Mouse (Mus musculus): Measurements from ENCODE around the gene Snrpa. TPM values are rescaled to one million over a fixed set of nuclear protein-coding genes. Genes with fewer than 3 reads are reported as not detected.

Gene Snrpa
- polyA plus RNA-seq, 1 experiment from 2014 or later, result 150 TPM

DNA sequence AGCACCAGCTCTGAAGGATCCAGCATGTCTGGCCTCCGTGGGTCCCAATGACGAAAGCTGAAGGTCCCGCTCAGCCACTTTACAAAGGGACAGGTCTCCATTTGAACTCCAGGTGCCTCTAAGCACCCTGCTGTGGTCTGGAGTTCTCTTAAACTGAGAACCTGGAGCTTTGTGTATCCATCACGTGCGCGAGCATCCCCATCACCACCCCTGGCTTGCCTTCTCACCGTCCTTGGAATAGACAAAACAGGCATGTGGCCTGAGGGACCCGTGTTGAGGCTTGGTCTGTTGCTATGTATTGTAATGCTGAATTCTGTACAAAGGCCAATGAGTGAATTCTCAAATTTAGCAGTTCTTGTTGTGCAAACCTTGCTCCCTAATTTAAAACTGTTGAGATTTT is 2.7 kb upstream of the Snrpa start:
- H3K36me3 ChIP-seq (ENCODE audit: control insufficient read depth, insufficient read depth, low read length), result peaks cover 53% of the 10 kb centered on the region
- H3K27me3 ChIP-seq (ENCODE audit: control insufficient read depth, insufficient read depth, low read length), result no peaks in the 10 kb centered on the region
- H3K4me1 ChIP-seq (ENCODE audit: control insufficient read depth in 2 of 2, insufficient read depth in 2 of 2, low read length in 2 of 2), result peaks cover 4 to 10% of the 10 kb centered on the region in 2 experiments
- H3K9ac ChIP-seq (ENCODE audit: low read length), result no peak overlapping the region
- no peak overlapping the region for H3K4me2 ChIP-seq (ENCODE audit: low read length)
- no peak overlapping the region for H3K27ac ChIP-seq (replicated peaks in 1 of 2; ENCODE audit: control insufficient read depth in 1 of 2, insufficient read depth in 1 of 2, low read depth in 2 of 2, low read length in 2 of 2)
- H3K4me3 ChIP-seq (ENCODE audit: control insufficient read depth in 1 of 2, insufficient read depth in 1 of 2, low read depth in 1 of 2, low read length in 2 of 2), result no peak overlapping the region
- WGBS, result 90% methylated on average over 8 of the region's 8 CpGs
- no peaks in the 10 kb centered on the region for H3K9me3 ChIP-seq (ENCODE audit: control insufficient read depth, low read length)
- no peak for ATAC-seq (ENCODE audit: insufficient number of reproducible peaks, insufficient read depth, low FRiP score, low read depth)

DNA sequence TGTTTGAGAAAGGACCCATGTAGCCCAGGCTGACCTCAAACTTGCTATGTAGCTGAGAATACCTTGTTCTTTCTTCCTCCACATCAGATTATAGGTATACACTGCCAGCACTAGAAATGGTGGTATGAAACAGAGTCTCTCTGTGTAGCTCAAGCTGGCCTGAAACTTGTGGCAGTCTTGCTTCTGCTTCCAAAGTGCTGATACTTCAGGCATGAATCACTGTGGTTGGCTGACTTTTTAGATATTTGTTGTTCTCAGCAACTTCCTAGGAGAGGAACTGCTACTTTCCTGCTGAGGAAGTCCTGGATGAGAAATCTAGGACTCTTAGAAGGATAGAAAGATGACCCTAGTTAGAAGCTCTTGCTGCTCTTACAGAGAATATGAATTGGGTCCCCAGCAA is 2.3 kb upstream of the Snrpa start:
- peaks cover 53% of the 10 kb centered on the region for H3K36me3 ChIP-seq (ENCODE audit: control insufficient read depth, insufficient read depth, low read length)
- no peak overlapping the region for H3K27ac ChIP-seq (replicated peaks in 1 of 2; ENCODE audit: control insufficient read depth in 1 of 2, insufficient read depth in 1 of 2, low read depth in 2 of 2, low read length in 2 of 2)
- H3K9me3 ChIP-seq (ENCODE audit: control insufficient read depth, low read length), result no peaks in the 10 kb centered on the region
- H3K4me2 ChIP-seq (ENCODE audit: low read length), result no peak overlapping the region
- H3K9ac ChIP-seq (ENCODE audit: low read length), result no peak overlapping the region
- peaks cover 4 to 13% of the 10 kb centered on the region in 2 experiments for H3K4me1 ChIP-seq (ENCODE audit: control insufficient read depth in 2 of 2, insufficient read depth in 2 of 2, low read length in 2 of 2)
- no peaks in the 10 kb centered on the region for H3K27me3 ChIP-seq (ENCODE audit: control insufficient read depth, insufficient read depth, low read length)
- H3K4me3 ChIP-seq (ENCODE audit: control insufficient read depth in 1 of 2, insufficient read depth in 1 of 2, low read depth in 1 of 2, low read length in 2 of 2), result no peak overlapping the region
- ATAC-seq (ENCODE audit: insufficient number of reproducible peaks, insufficient read depth, low FRiP score, low read depth), result no peak

DNA sequence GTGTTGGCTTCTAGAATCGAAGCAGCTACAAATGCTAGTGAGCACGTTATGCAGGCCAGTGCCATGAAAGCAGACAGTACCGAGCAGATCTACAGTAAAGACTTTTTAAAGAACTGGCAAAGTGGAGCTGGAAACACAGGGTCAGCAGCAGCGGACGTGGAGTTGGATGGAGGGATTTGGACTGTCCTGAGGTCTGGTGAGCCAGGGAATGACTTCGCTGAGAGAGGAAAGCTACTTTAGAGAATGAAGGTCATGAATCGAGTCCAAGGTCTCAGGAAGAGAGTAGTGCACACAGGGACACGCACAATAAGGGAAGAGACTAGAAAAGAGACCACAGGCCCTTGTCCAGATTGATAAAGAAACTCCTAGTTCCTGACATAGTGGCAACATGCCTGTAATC is 1.6 kb upstream of the Snrpa start:
- H3K27ac ChIP-seq (replicated peaks in 1 of 2; ENCODE audit: control insufficient read depth in 1 of 2, insufficient read depth in 1 of 2, low read depth in 2 of 2, low read length in 2 of 2), result no peak overlapping the region
- H3K27me3 ChIP-seq (ENCODE audit: control insufficient read depth, insufficient read depth, low read length), result no peaks in the 10 kb centered on the region
- no peak for ATAC-seq (ENCODE audit: insufficient number of reproducible peaks, insufficient read depth, low FRiP score, low read depth)
- H3K36me3 ChIP-seq (ENCODE audit: control insufficient read depth, insufficient read depth, low read length), result peaks cover 53% of the 10 kb centered on the region
- H3K4me1 ChIP-seq (ENCODE audit: control insufficient read depth in 2 of 2, insufficient read depth in 2 of 2, low read length in 2 of 2), result peaks cover 4 to 13% of the 10 kb centered on the region in 2 experiments
- H3K4me3 ChIP-seq (ENCODE audit: control insufficient read depth in 1 of 2, insufficient read depth in 1 of 2, low read depth in 1 of 2, low read length in 2 of 2), result no peak overlapping the region
- no peak overlapping the region for H3K9ac ChIP-seq (ENCODE audit: low read length)
- WGBS, result 88% methylated on average over 8 of the region's 8 CpGs
- H3K9me3 ChIP-seq (ENCODE audit: control insufficient read depth, low read length), result no peaks in the 10 kb centered on the region
- H3K4me2 ChIP-seq (ENCODE audit: low read length), result no peak overlapping the region

DNA sequence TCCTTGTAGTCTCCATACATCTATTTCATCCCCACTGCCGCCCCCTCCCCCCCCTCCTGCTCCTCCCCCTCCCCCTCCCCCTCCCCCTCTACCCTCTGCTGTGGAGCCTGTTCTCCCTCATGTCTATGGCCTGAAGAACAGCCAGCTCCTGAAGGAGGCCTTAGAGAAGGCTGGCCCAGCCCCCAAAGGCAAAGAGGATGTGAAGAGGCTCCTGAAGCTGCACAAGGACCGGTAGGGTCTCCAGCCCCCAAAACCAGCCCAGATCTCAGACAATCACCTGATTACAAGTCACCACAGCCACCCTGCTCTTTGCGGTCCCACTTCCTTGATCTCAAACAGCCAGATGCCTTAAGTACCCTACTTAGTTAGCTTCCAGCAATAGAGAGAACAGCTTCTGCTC is 1.1 kb upstream of the Snrpa start:
- peaks cover 4 to 13% of the 10 kb centered on the region in 2 experiments for H3K4me1 ChIP-seq (ENCODE audit: control insufficient read depth in 2 of 2, insufficient read depth in 2 of 2, low read length in 2 of 2)
- H3K27me3 ChIP-seq (ENCODE audit: control insufficient read depth, insufficient read depth, low read length), result no peaks in the 10 kb centered on the region
- 79% methylated on average over 3 of the region's 3 CpGs for WGBS
- no peak overlapping the region for H3K9ac ChIP-seq (ENCODE audit: low read length)
- no peak overlapping the region for H3K27ac ChIP-seq (replicated peaks in 1 of 2; ENCODE audit: control insufficient read depth in 1 of 2, insufficient read depth in 1 of 2, low read depth in 2 of 2, low read length in 2 of 2)
- no peak overlapping the region for H3K4me3 ChIP-seq (ENCODE audit: control insufficient read depth in 1 of 2, insufficient read depth in 1 of 2, low read depth in 1 of 2, low read length in 2 of 2)
- no peaks in the 10 kb centered on the region for H3K9me3 ChIP-seq (ENCODE audit: control insufficient read depth, low read length)
- no peak for ATAC-seq (ENCODE audit: insufficient number of reproducible peaks, insufficient read depth, low FRiP score, low read depth)
- H3K36me3 ChIP-seq (ENCODE audit: control insufficient read depth, insufficient read depth, low read length), result peaks cover 53% of the 10 kb centered on the region
- H3K4me2 ChIP-seq (ENCODE audit: low read length), result no peak overlapping the region

DNA sequence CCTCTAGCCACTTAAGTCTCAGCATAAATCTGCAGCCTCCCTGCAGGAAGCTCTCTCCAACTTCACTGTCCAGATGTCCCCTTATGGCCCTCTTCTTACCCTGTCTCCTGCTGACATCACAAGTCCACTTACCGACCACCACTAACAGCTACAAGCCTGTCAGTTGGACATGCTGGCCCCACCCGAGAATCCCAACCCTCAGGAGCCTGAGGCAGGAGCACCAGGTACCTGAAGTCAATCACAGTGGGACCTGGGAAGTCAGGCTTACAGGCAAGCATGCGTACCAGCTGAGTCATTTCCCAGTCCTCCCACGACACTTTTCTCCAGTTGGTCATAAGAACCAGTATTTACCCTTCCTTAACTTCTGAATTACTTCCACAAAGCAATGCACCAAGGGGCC is 2.3 kb downstream of the Snrpa start:
- Histone ChIP-seq H3K4me3 (ENCODE audit: control insufficient read depth in 1 of 2, insufficient read depth in 1 of 2, low read depth in 1 of 2, low read length in 2 of 2) (no peak overlapping the region), H3K4me1 (ENCODE audit: control insufficient read depth in 2 of 2, insufficient read depth in 2 of 2, low read length in 2 of 2) (peaks cover 4 to 13% of the 10 kb centered on the region in 2 experiments), H3K27ac (replicated peaks in 1 of 2; ENCODE audit: control insufficient read depth in 1 of 2, insufficient read depth in 1 of 2, low read depth in 2 of 2, low read length in 2 of 2) (no peak overlapping the region), H3K4me2 (ENCODE audit: low read length) (no peak overlapping the region), H3K9me3 (ENCODE audit: control insufficient read depth, low read length) (no peaks in the 10 kb centered on the region), H3K27me3 (ENCODE audit: control insufficient read depth, insufficient read depth, low read length) (no peaks in the 10 kb centered on the region), H3K9ac (ENCODE audit: low read length) (no peak overlapping the region), H3K36me3 (ENCODE audit: control insufficient read depth, insufficient read depth, low read length) (peaks cover 74% of the 10 kb centered on the region)
- ATAC-seq (ENCODE audit: insufficient number of reproducible peaks, insufficient read depth, low FRiP score, low read depth), result no peak
- WGBS, result 76% methylated on average over 4 of the region's 4 CpGs

DNA sequence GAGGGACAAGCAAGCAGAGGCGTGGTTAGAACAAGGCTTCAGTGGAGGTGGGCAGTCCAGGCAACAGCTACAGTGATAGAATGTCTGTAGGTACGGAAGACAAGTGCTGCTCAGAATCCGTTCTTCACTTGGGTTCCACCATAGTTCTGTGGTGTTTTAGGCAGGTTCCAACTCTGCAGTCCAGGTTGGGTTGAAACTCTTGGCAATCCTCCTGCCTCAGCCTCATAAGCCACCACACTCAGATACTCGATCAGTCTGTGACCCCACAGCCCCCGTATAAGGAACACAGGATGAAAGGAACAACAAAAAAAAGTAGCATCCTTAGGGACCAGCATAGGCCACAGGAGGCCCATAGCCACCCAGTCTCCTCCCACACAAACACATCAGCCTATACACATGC is 3.6 kb downstream of the Snrpa start:
- H3K4me2 ChIP-seq (ENCODE audit: low read length), result no peak overlapping the region

DNA sequence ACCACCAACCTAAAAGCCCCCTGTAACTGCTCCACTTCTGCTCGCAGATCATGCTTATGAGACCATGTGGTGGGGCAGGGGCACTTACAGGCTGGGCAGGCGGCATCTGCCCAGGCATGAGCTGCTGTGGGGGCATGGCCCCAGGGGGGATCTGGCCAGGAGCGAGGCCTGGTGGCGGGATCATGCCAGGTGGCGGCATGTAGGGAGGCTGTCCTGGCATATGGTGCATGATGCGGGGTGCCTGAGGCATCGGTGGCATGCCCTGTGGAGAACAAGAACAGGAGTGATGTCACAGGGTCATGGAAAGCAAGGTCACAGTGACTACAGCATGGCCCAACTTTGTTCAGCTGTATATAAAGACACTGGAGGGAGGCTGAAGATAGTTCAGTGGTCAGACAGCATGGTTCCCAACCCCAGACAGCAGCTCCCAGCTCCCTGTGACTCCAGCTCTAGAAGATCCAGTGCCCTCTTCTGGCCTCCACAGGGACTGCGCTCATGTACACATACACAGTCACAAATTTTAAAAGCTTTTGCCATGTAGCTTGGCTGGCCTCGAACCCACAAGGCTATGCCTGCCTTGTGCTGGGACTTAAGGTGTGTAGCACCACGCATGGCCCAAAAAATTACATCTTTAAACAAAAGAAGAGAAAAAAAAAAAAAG is 6.7 kb downstream of the Snrpa start:
- Histone ChIP-seq H3K27ac (replicated peaks in 1 of 2; ENCODE audit: control insufficient read depth in 1 of 2, insufficient read depth in 1 of 2, low read depth in 2 of 2, low read length in 2 of 2) (no peak overlapping the region), H3K9me3 (ENCODE audit: control insufficient read depth, low read length) (0 out of 2 replicates have a peak, but pooled peaks cover 3% of the 10 kb centered on the region), H3K27me3 (ENCODE audit: control insufficient read depth, insufficient read depth, low read length) (no peaks in the 10 kb centered on the region), H3K9ac (ENCODE audit: low read length) (no peak overlapping the region), H3K4me1 (ENCODE audit: control insufficient read depth in 2 of 2, insufficient read depth in 2 of 2, low read length in 2 of 2) (peaks cover 0 to 5% of the 10 kb centered on the region in 2 experiments; a peak in 2 of 4 replicates), H3K4me3 (ENCODE audit: control insufficient read depth in 1 of 2, insufficient read depth in 1 of 2, low read depth in 1 of 2, low read length in 2 of 2) (no peak overlapping the region), H3K4me2 (ENCODE audit: low read length) (no peak overlapping the region), H3K36me3 (ENCODE audit: control insufficient read depth, insufficient read depth, low read length) (peaks cover 100% of the 10 kb centered on the region)
- ATAC-seq (ENCODE audit: insufficient number of reproducible peaks, insufficient read depth, low FRiP score, low read depth), result no peak
- 96% methylated on average over 10 of the region's 10 CpGs for WGBS

More for the DNA sequence above, 3.6 kb downstream of the Snrpa start:
- no peak for ATAC-seq (ENCODE audit: insufficient number of reproducible peaks, insufficient read depth, low FRiP score, low read depth)
- Histone ChIP-seq H3K27ac (replicated peaks in 1 of 2; ENCODE audit: control insufficient read depth in 1 of 2, insufficient read depth in 1 of 2, low read depth in 2 of 2, low read length in 2 of 2) (no peak overlapping the region), H3K9ac (ENCODE audit: low read length) (no peak overlapping the region), H3K4me3 (ENCODE audit: control insufficient read depth in 1 of 2, insufficient read depth in 1 of 2, low read depth in 1 of 2, low read length in 2 of 2) (no peak overlapping the region), H3K4me1 (ENCODE audit: control insufficient read depth in 2 of 2, insufficient read depth in 2 of 2, low read length in 2 of 2) (peaks cover 4 to 13% of the 10 kb centered on the region in 2 experiments), H3K9me3 (ENCODE audit: control insufficient read depth, low read length) (no peaks in the 10 kb centered on the region), H3K36me3 (ENCODE audit: control insufficient read depth, insufficient read depth, low read length) (peaks cover 77% of the 10 kb centered on the region), H3K27me3 (ENCODE audit: control insufficient read depth, insufficient read depth, low read length) (no peaks in the 10 kb centered on the region)
- WGBS, result 93% methylated on average over 5 of the region's 5 CpGs

DNA sequence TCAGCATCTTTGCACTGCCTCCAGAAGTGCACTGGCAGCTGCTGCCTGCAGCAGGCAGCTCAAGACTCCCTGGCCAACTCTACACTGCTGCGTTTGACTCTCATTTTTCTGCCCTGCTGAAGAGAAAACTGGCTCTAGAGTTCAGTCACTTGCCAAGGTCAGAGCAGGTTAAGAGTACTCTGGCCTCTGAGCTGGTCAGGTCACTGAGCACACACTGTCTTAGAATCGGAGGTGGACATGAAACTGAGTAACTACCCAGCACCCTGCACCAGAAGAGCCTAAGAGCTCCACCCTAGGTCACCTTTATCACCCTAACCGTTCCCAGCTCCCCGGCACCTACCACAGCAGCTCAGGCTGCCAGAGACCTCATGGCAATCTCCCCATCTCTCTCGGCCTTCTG is 10.1 kb downstream of the Snrpa start:
- Histone ChIP-seq H3K27ac (replicated peaks in 1 of 2; ENCODE audit: control insufficient read depth in 1 of 2, insufficient read depth in 1 of 2, low read depth in 2 of 2, low read length in 2 of 2) (no peak overlapping the region), H3K4me2 (ENCODE audit: low read length) (no peak overlapping the region), H3K4me1 (ENCODE audit: control insufficient read depth in 2 of 2, insufficient read depth in 2 of 2, low read length in 2 of 2) (no peaks in the 10 kb centered on the region), H3K9ac (ENCODE audit: low read length) (no peak overlapping the region), H3K9me3 (ENCODE audit: control insufficient read depth, low read length) (0 out of 2 replicates have a peak, but pooled peaks cover 3% of the 10 kb centered on the region), H3K36me3 (ENCODE audit: control insufficient read depth, insufficient read depth, low read length) (peaks cover 82% of the 10 kb centered on the region), H3K4me3 (ENCODE audit: control insufficient read depth in 1 of 2, insufficient read depth in 1 of 2, low read depth in 1 of 2, low read length in 2 of 2) (no peak overlapping the region), H3K27me3 (ENCODE audit: control insufficient read depth, insufficient read depth, low read length) (no peaks in the 10 kb centered on the region)
- WGBS, result 94% methylated on average over 5 of the region's 5 CpGs
- ATAC-seq (ENCODE audit: insufficient number of reproducible peaks, insufficient read depth, low FRiP score, low read depth), result no peak
